Mouse (Mus musculus) E14TG2a.4 (cell line): Measurements from ENCODE around the gene Tm4sf20.

Experiments used
- CTCF ChIP-seq: conservative IDR thresholded peaks from 2 replicates; pipeline ENCODE4 v1.5.1; 2014; ENCODE audit warnings: low read length
- POU5F1 ChIP-seq: IDR thresholded peaks from 2 replicates; pipeline ENCODE4 v1.6.1; 2014; ENCODE audit warnings: low read length, borderline replicate concordance

DNA sequence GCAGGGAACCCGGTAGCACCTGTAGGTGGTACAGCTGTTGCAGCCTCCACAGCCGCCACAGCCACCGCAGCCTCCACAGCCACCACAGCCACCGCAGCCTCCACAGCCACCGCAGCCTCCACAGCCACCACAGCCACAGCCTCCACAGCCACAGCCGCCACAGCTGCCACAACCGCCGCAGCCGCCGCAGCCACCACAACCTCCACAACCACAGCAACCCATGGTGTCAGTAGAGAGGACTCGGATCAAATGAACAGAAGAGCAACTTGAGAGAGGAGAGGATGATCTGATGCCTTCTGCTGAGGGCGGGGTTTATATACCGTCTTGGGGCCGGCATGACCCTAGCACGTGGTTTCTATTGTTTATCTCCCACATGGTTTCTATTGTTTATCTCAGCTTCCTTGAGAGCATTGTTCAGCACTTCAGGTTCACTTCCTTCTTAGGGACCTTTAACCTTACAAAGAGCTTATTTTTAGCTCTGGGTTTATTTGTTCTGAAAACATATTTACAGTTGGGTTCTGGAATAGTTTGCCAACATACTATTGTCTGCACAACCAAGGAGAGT, 2.8 kb upstream of the Tm4sf20 start, which contains the start of gene Gm47791:
- no peak for TF ChIP-seq CTCF
- TF ChIP-seq POU5F1 = no peak
